Mouse (Mus musculus): ENCODE data around the gene 5530401A14Rik. TPM values are rescaled to one million over a fixed set of nuclear protein-coding genes. Genes with fewer than 3 reads are reported as not detected.

The 5530401A14Rik gene
- polyA plus RNA-seq, 2 experiments: 0.07 TPM; not detected in 1

DNA sequence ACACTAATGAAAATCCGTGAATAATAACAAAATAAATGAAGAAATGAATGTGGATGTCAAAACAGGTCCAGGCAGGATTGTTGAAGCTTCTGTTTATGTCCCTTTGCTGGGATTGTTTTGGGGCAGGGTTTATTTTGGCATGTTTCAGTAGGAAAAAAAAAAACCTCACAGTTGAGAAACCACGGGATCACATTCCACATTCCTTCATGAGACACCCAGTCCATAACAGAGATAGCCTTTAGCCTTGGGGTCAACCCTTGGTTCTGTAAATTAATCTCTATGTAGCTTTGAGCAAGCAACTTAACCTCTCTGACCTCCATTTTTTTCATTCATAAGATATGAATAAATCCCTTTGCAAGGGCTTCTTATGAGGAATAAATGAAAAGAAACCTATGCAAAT lies 19.5 kb upstream of the 5530401A14Rik start:
- no peak for TF ChIP-seq POLR2A (IDR thresholded peaks at IDR 0.05; ENCODE audit: borderline replicate concordance, extremely low read depth, insufficient read depth, insufficient read length)
- DNase-seq (ENCODE audit: low spot score) (no peak), ATAC-seq (ENCODE audit: low FRiP score, low read depth) (no peak)
- Histone ChIP-seq H3K4me2 (replicated peaks; ENCODE audit: low read depth, low read length, severe bottlenecking) (no peak overlapping the region), H3K9ac (ENCODE audit: low read depth, low read length, severe bottlenecking) (no peak overlapping the region), H3K4me3 (replicated peaks; ENCODE audit: low read length) (no peak overlapping the region), H3K4me1 (ENCODE audit: control insufficient read depth, insufficient read depth, low read length) (no peaks in the 10 kb centered on the region), H3K9me3 (ENCODE audit: control insufficient read depth, low read length) (no peaks in the 10 kb centered on the region), H3K27ac (replicated peaks; ENCODE audit: low read depth, low read length) (no peak overlapping the region), H3K27me3 (ENCODE audit: control insufficient read depth, insufficient read depth, low read length) (no peaks in the 10 kb centered on the region), H3K36me3 (ENCODE audit: control insufficient read depth, insufficient read depth, low read length) (no peaks in the 10 kb centered on the region)
- WGBS: 40% methylated on average over 2 of the region's 2 CpGs

GRCm38 (mm10) chr11:81845010-81845685 lies 15.3 kb upstream of the 5530401A14Rik start:
- H3K4me1 ChIP-seq (ENCODE audit: control insufficient read depth, insufficient read depth, low read length): no peaks in the 10 kb centered on the region
- peak; percentile 30 for DNase-seq (ENCODE audit: low spot score)
- no peak overlapping the region for H3K4me3 ChIP-seq (replicated peaks; ENCODE audit: low read length)
- H3K9me3 ChIP-seq (ENCODE audit: control insufficient read depth, low read length): no peaks in the 10 kb centered on the region
- WGBS: 41% methylated on average over 5 of the region's 5 CpGs
- no peak for ATAC-seq (ENCODE audit: low FRiP score, low read depth)
- H3K27me3 ChIP-seq (ENCODE audit: control insufficient read depth, insufficient read depth, low read length): no peaks in the 10 kb centered on the region
- no peaks in the 10 kb centered on the region for H3K36me3 ChIP-seq (ENCODE audit: control insufficient read depth, insufficient read depth, low read length)
- H3K9ac ChIP-seq (ENCODE audit: low read depth, low read length, severe bottlenecking): no peak overlapping the region
- no peak overlapping the region for H3K27ac ChIP-seq (replicated peaks; ENCODE audit: low read depth, low read length)
- no peak overlapping the region for H3K4me2 ChIP-seq (replicated peaks; ENCODE audit: low read depth, low read length, severe bottlenecking)
- TF ChIP-seq POLR2A (IDR thresholded peaks at IDR 0.05; ENCODE audit: borderline replicate concordance, extremely low read depth, insufficient read depth, insufficient read length): no peak

GRCm38 (mm10) chr11:81845686-81846036 lies 14.8 kb upstream of the 5530401A14Rik start:
- Histone ChIP-seq H3K9me3 (ENCODE audit: control insufficient read depth, low read length) (no peaks in the 10 kb centered on the region), H3K4me2 (replicated peaks; ENCODE audit: low read depth, low read length, severe bottlenecking) (no peak overlapping the region), H3K36me3 (ENCODE audit: control insufficient read depth, insufficient read depth, low read length) (no peaks in the 10 kb centered on the region), H3K27me3 (ENCODE audit: control insufficient read depth, insufficient read depth, low read length) (no peaks in the 10 kb centered on the region), H3K4me1 (ENCODE audit: control insufficient read depth, insufficient read depth, low read length) (no peaks in the 10 kb centered on the region), H3K9ac (ENCODE audit: low read depth, low read length, severe bottlenecking) (no peak overlapping the region), H3K4me3 (replicated peaks; ENCODE audit: low read length) (no peak overlapping the region), H3K27ac (replicated peaks; ENCODE audit: low read depth, low read length) (no peak overlapping the region)
- ATAC-seq (ENCODE audit: low FRiP score, low read depth) (no peak), DNase-seq (ENCODE audit: low spot score) (no peak)
- no peak for TF ChIP-seq POLR2A (IDR thresholded peaks at IDR 0.05; ENCODE audit: borderline replicate concordance, extremely low read depth, insufficient read depth, insufficient read length)
- 77% methylated on average over 3 of the region's 3 CpGs for WGBS

DNA sequence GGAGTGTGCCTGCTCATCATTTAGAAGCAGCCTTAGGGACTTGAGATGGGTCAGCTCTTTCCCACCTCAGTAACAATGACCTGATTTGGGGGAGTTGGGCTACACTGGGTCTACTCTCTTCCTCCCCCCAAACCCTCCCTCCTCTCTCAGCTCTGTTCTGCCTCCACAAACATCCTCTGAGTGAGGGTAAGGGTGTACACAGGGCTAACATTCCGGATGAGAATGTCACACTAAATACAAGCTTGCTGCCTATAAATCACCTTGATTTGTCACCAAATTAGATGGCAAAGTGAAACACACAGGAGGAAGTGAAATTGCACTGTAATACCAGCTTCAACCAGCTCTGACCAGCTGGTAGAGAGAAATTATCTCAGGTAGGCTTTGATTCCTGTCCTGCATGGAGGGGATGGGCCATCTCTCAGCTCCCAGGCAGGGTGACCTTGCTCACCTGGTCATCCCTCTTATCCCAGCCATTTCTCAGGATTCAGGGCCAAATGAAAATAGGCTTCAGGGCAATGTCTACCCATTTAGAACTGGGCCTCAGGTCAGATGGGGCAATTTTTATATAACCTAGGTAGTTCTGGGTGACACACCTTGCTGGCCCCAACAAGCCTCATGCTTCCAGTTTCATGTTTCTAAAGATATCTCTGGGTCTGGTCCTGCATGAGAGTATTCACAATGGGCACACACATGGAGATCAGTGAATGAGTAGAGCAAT lies 12.5 kb upstream of the 5530401A14Rik start:
- H3K27ac ChIP-seq (replicated peaks; ENCODE audit: low read depth, low read length): no peak overlapping the region
- 54% methylated on average over 1 of the region's 1 CpGs for WGBS
- no peaks in the 10 kb centered on the region for H3K4me1 ChIP-seq (ENCODE audit: control insufficient read depth, insufficient read depth, low read length)
- no peak for TF ChIP-seq POLR2A (IDR thresholded peaks at IDR 0.05; ENCODE audit: borderline replicate concordance, extremely low read depth, insufficient read depth, insufficient read length)
- ATAC-seq (ENCODE audit: low FRiP score, low read depth) (no peak), DNase-seq (ENCODE audit: low spot score) (no peak)
- H3K4me2 ChIP-seq (replicated peaks; ENCODE audit: low read depth, low read length, severe bottlenecking): no peak overlapping the region
- H3K9ac ChIP-seq (ENCODE audit: low read depth, low read length, severe bottlenecking): no peak overlapping the region
- no peaks in the 10 kb centered on the region for H3K36me3 ChIP-seq (ENCODE audit: control insufficient read depth, insufficient read depth, low read length)
- no peak overlapping the region for H3K4me3 ChIP-seq (replicated peaks; ENCODE audit: low read length)
- H3K27me3 ChIP-seq (ENCODE audit: control insufficient read depth, insufficient read depth, low read length): no peaks in the 10 kb centered on the region
- H3K9me3 ChIP-seq (ENCODE audit: control insufficient read depth, low read length): no peaks in the 10 kb centered on the region

DNA sequence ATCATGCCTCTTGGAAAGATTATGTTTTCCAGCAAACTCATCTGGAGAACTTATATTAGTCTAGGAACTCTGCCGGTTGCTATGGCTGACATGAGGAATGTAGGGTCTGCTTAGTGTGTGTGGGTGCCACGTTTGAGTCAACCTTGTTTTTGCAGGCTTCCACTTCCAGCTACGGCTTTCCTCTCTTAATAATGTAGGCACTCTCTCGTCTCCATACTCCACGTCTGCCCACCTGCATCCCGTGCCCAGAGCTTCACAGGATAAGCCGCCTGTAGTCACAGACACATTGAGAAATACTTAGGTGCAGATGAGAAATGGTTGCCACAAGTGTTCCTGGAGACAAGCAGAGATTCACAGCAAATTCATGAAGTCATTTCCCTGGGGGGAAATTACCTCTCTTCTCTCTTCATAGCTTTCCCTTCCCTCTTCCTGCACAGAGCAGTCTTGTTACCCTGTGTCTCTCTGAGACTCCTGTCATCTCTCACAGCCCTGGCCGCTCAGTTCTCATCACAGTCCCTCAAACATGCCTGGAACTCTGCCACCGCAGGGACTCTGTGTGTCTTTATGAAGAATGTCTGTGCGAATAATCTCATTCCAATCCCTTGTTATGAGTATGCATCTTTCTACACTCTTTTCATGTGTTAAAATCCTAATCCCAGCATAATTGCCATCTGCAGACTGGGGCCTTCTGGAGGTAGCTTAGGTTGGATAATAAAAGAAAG lies 5.3 kb downstream of the 5530401A14Rik start:
- DNase-seq (ENCODE audit: low spot score) (peak; percentile 62), ATAC-seq (ENCODE audit: low FRiP score, low read depth) (peak; percentile 23; the same call in 1 of the 2 replicates)
- 54% methylated on average over 10 of the region's 10 CpGs for WGBS
- H3K9me3 ChIP-seq (ENCODE audit: control insufficient read depth, low read length): no peaks in the 10 kb centered on the region
- peaks cover 5% of the 10 kb centered on the region; the same call in 1 of the 2 replicates for H3K4me1 ChIP-seq (ENCODE audit: control insufficient read depth, insufficient read depth, low read length)
- H3K4me2 ChIP-seq (replicated peaks; ENCODE audit: low read depth, low read length, severe bottlenecking): no peak overlapping the region
- H3K9ac ChIP-seq (ENCODE audit: low read depth, low read length, severe bottlenecking): no peak overlapping the region
- H3K36me3 ChIP-seq (ENCODE audit: control insufficient read depth, insufficient read depth, low read length): no peaks in the 10 kb centered on the region
- TF ChIP-seq POLR2A (IDR thresholded peaks at IDR 0.05; ENCODE audit: borderline replicate concordance, extremely low read depth, insufficient read depth, insufficient read length): no peak
- no peak overlapping the region for H3K4me3 ChIP-seq (replicated peaks; ENCODE audit: low read length)
- no peak overlapping the region; the same call in 1 of the 2 replicates for H3K27ac ChIP-seq (replicated peaks; ENCODE audit: low read depth, low read length)
- H3K27me3 ChIP-seq (ENCODE audit: control insufficient read depth, insufficient read depth, low read length): no peaks in the 10 kb centered on the region
